Mouse (Mus musculus) megakaryocyte, embryonic 14.5 days (primary cell): ENCODE data around the gene Idh3b. TPM values are rescaled to one million over a fixed set of nuclear protein-coding genes. Genes with fewer than 3 reads are reported as not detected.

Source experiments
- H3K27me3 ChIP-seq: replicated peaks from 2 replicates; pipeline ENCODE3; 2012; ENCODE audit warnings: inconsistent platforms
- H3K36me3 ChIP-seq: replicated peaks from 2 replicates; pipeline ENCODE3; 2012; ENCODE audit warnings: low read length, inconsistent platforms, mixed read lengths
- H3K4me1 ChIP-seq: 2 replicates; pipeline ENCODE4 v1.6.1; 2012; ENCODE audit warnings: inconsistent platforms
- H3K4me3 ChIP-seq: replicated peaks from 2 replicates; pipeline ENCODE3; 2012; ENCODE audit warnings: moderate library complexity, mild to moderate bottlenecking, inconsistent platforms
- H3K9me3 ChIP-seq: 2 replicates; pipeline ENCODE4 v1.6.1; 2012; ENCODE audit warnings: inconsistent platforms
- FLI1 ChIP-seq: IDR thresholded peaks from 2 replicates; pipeline ENCODE4 v1.6.1; 2012; ENCODE audit warnings: low read length, inconsistent platforms, mixed read lengths
- GATA1 ChIP-seq: IDR thresholded peaks from 3 replicates; pipeline ENCODE4 v1.6.1; 2012; ENCODE audit warnings: mixed read lengths, low read length, inconsistent platforms, borderline replicate concordance
- polyA plus RNA-seq: library from polyadenylated mRNA; stranded (reverse); fragments of >175 nt; gene quantifications from 2 replicates; pipeline ENCODE4 v1.2.3, GENCODE M21; 2012; ENCODE audit warnings: low replicate concordance; ENCODE audit not compliant: insufficient read depth

Idh3b gene
- polyA plus RNA-seq, 1 experiment, result 70.1 TPM

DNA sequence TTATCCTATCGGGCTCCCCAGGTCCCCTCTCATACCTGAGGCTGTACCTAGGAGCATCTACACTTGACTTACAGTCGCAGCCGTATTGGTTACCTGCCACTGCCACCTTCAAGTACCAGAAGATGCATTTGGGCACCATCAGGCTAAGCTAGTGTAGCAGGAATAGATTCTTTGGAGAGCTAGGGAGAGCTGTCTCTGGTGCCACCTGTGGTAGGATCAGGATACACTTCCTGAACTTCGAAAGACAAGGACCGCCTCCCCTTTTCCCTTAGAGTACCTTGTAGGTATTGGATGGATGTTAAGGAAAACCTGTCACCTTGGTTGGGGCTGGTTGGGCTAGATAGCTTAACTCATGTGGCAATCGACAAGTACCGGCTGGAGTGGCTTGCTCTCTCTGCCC lies 16.3 kb downstream of the Idh3b start:
- H3K27me3 ChIP-seq, result peaks cover 10% of the 10 kb centered on the region
- H3K9me3 ChIP-seq, result no peaks in the 10 kb centered on the region
- H3K4me1 ChIP-seq, result peaks cover 3% of the 10 kb centered on the region
- H3K4me3 ChIP-seq, result no peak overlapping the region
- no peaks in the 10 kb centered on the region for H3K36me3 ChIP-seq
- TF ChIP-seq FLI1 (no peak), GATA1 (no peak)

- Histone ChIP-seq H3K4me1 (peaks cover 5% of the 10 kb centered on the region), H3K36me3 (no peaks in the 10 kb centered on the region), H3K9me3 (no peaks in the 10 kb centered on the region), H3K27me3 (peaks cover 12% of the 10 kb centered on the region), H3K4me3 (no peak overlapping the region)
- no peak for TF ChIP-seq GATA1
- no peak for TF ChIP-seq FLI1
These were observed 18.8 kb downstream of the Idh3b start for GRCm38 (mm10) chr2:130265520-130265919.

- TF ChIP-seq GATA1 (no peak), FLI1 (no peak)
- peaks cover 7% of the 10 kb centered on the region for H3K4me1 ChIP-seq
- no peaks in the 10 kb centered on the region for H3K36me3 ChIP-seq
- peaks cover 12% of the 10 kb centered on the region for H3K27me3 ChIP-seq
- H3K4me3 ChIP-seq, result no peak overlapping the region
- H3K9me3 ChIP-seq, result no peaks in the 10 kb centered on the region
These were observed 21.9 kb downstream of the Idh3b start for GRCm38 (mm10) chr2:130262398-130262797.

- H3K4me3 ChIP-seq, result no peak overlapping the region
- H3K4me1 ChIP-seq, result peaks cover 12% of the 10 kb centered on the region
These were observed 22.4 kb downstream of the Idh3b start for GRCm38 (mm10) chr2:130261914-130262313.

GRCm38 (mm10) chr2:130260822-130261221 lies 23.5 kb downstream of the Idh3b start:
- Histone ChIP-seq H3K4me1 (peaks cover 17% of the 10 kb centered on the region), H3K9me3 (no peaks in the 10 kb centered on the region), H3K27me3 (peaks cover 19% of the 10 kb centered on the region), H3K36me3 (no peaks in the 10 kb centered on the region), H3K4me3 (no peak overlapping the region)
- no peak for TF ChIP-seq GATA1
- no peak for TF ChIP-seq FLI1

More at GRCm38 (mm10) chr2:130261914-130262313, 22.4 kb downstream of the Idh3b start:
- Histone ChIP-seq H3K36me3 (no peaks in the 10 kb centered on the region), H3K27me3 (peaks cover 14% of the 10 kb centered on the region), H3K9me3 (no peaks in the 10 kb centered on the region)
- no peak for TF ChIP-seq FLI1
- TF ChIP-seq GATA1, result no peak

GRCm38 (mm10) chr2:130256762-130257161 lies 27.6 kb downstream of the Idh3b start:
- peaks cover 12% of the 10 kb centered on the region for H3K4me1 ChIP-seq
- TF ChIP-seq GATA1 (no peak), FLI1 (no peak)
- no peaks in the 10 kb centered on the region for H3K36me3 ChIP-seq
- H3K4me3 ChIP-seq, result no peak overlapping the region
- no peaks in the 10 kb centered on the region for H3K9me3 ChIP-seq
- H3K27me3 ChIP-seq, result peaks cover 17% of the 10 kb centered on the region

GRCm38 (mm10) chr2:130248226-130248625 lies 36.1 kb downstream of the Idh3b start:
- Histone ChIP-seq H3K4me1 (0 out of 2 replicates have a peak, but pooled peaks cover 3% of the 10 kb centered on the region), H3K27me3 (peaks cover 24% of the 10 kb centered on the region), H3K36me3 (no peaks in the 10 kb centered on the region), H3K4me3 (no peak overlapping the region), H3K9me3 (peaks cover 6% of the 10 kb centered on the region)
- no peak for TF ChIP-seq GATA1
- TF ChIP-seq FLI1, result no peak

- H3K4me3 ChIP-seq, result no peak overlapping the region
- H3K36me3 ChIP-seq, result no peaks in the 10 kb centered on the region
- peaks cover 7% of the 10 kb centered on the region for H3K9me3 ChIP-seq
- TF ChIP-seq FLI1, result no peak
- TF ChIP-seq GATA1, result no peak
- 0 out of 2 replicates have a peak, but pooled peaks cover 3% of the 10 kb centered on the region for H3K4me1 ChIP-seq
- peaks cover 23% of the 10 kb centered on the region for H3K27me3 ChIP-seq
These were observed 37.4 kb downstream of the Idh3b start for GRCm38 (mm10) chr2:130246912-130247311.

Other genes with a start within 250 kb of the Idh3b start
- gene Tgm6, start 172.1 kb downstream of the Idh3b start, polyA plus RNA-seq, result not detected in 2 replicates
- gene Snrpb, start 105.1 kb downstream of the Idh3b start, polyA plus RNA-seq, result 320 and 402 TPM in 2 replicates
- gene Tmc2, start 89.4 kb downstream of the Idh3b start, polyA plus RNA-seq, result not detected in 2 replicates
- gene Nop56, start 10.1 kb downstream of the Idh3b start, polyA plus RNA-seq, result 6.3 and 81.0 TPM in 2 replicates
- gene Ebf4, start 10.6 kb upstream of the Idh3b start, polyA plus RNA-seq, result not detected in 2 replicates
- gene Cpxm1, start 113.0 kb upstream of the Idh3b start, polyA plus RNA-seq, result 0.64 TPM in 1 of 2 replicates, not detected in the other
- gene Gm28372, start 120.7 kb upstream of the Idh3b start, polyA plus RNA-seq, result not detected in 2 replicates
- not detected in 2 replicates for gene 1700020A23Rik, start 120.7 kb upstream of the Idh3b start, polyA plus RNA-seq
- gene Tmem239, start 121.9 kb upstream of the Idh3b start, polyA plus RNA-seq, result not detected in 2 replicates
- 8.9 TPM in 1 of 2 replicates, not detected in the other for gene Vps16, start 139.8 kb upstream of the Idh3b start, polyA plus RNA-seq
- gene Pced1a, start 140.2 kb upstream of the Idh3b start, polyA plus RNA-seq, result 19.1 and 25.2 TPM in 2 replicates
- 8.0 and 14.1 TPM in 2 replicates for gene Ptpra, start 165.7 kb upstream of the Idh3b start, polyA plus RNA-seq